Mouse (Mus musculus) large intestine, adult 2 months (tissue): ENCODE data around the gene P2ry6. TPM values are rescaled to one million over a fixed set of nuclear protein-coding genes. Genes with fewer than 3 reads are reported as not detected.

Experiments used
- DNase-seq: peaks from one replicate; pipeline ENCODE4 v3.0.0-alpha.2; 2012; ENCODE audit warnings: low read depth, low spot score
- WGBS: fragments of 180-500 bp; shearing (Covaris S2); methylation state at CpG from one replicate; pipeline ENCODE4 v1.1.7; 2018; 5-methylcytosine and 5-hydroxymethylcytosine counted together
- polyA plus RNA-seq: library from polyadenylated mRNA; depleted of rRNA; stranded (reverse); fragments of >200 nt; gene quantifications from 2 replicates; pipeline ENCODE4 v1.2.3, GENCODE M21; 2012

P2ry6 gene
- polyA plus RNA-seq, 1 experiment = 29.1 TPM

DNA sequence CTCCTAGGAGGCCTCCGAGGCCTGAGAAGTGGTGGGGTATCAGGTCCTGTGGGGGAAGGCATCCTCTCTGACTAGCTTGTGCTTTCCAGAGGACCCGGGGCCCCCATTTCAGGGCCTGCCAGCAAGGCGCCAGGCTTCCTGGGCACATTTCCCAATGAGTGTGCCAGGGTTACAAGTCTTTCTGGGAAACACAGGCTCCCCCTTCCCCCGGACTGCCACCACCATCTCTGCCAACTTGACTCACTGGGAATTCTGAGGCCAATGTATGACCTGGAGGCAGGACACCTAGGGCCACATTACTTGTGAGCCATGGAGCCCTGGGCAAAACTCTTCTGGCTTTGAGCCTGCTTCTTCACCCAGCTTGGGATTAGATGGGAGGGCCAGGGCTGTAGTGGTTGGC lies 51.5 kb downstream of the P2ry6 start:
- WGBS = 72% methylated on average over 4 of the region's 4 CpGs
- no peak for DNase-seq

DNA sequence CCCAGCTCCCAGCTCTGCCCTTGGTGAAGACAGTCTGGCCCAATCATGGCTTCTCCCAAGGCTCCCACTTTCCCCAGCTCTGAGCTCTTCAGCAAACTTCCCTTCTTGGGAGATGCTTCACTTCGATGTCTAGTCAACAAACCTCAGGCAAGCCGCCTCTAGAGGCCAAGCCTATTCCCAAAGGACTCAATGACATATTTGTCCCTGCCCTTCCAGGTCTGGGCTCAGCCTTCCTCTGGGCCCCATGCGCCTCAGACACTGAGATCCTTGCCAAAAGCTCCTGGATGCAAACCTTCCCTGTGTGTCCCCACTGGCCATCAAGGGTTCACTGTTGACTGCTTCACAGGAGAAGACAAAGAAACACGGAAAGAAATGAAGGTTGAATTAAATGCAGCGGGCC lies 53.2 kb downstream of the P2ry6 start:
- no peak for DNase-seq
- WGBS = 86% methylated on average over 5 of the region's 5 CpGs

DNA sequence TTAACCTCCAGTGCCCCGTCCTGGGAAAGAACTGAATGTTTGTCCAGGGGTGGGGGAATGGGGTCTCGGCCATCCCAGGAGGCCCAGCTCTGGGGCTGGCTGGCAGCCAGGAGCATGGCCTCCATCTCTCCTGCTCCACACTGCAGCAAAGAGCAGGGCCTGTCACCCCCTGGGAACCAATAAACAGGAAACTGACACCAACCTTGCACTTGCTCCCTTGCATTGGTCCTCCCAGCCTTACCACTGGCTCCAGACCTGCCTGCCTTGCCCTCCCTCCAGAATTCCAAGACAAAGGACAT lies 54.7 kb downstream of the P2ry6 start:
- 43% methylated on average over 2 of the region's 2 CpGs for WGBS
- DNase-seq = no peak

DNA sequence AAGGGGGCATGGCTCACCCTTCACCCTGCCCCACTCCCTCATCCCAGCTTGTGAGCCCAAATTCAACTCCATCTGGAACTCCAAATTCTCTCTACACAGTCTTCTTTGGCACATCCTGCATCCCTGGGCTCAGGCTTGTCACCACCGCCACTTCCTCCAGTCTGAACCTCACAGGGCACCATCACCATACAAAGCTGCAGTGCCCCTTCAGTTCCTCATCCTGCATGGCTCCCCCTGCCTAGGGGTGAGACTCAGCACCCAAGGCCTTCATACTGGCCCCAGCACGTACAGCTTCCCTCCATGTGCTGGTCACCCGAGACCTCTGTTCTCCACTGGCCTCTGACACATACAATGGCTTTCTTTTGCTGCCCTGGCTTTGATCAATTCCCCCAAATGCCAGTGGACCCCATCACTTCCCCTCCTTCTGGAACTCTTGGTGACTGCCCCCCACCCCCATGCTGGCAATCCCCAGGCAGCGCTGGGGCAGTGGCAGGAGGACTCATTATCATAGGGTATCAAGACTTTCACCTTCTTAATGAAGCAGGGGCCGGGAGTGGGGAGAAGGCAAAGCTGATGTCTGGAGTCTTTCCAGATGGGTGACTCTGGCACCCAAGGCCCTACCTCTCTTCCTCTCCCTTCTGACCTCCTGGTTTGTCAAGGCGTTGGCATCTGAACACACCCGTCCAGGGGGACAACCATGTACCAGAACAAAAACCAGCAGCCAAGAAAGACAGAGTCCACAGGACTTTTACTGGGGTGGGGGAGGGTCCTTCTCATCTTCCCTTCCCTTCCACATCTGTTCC lies 55.2 kb downstream of the P2ry6 start:
- no peak for DNase-seq
- WGBS = 61% methylated on average over 7 of the region's 7 CpGs

DNA sequence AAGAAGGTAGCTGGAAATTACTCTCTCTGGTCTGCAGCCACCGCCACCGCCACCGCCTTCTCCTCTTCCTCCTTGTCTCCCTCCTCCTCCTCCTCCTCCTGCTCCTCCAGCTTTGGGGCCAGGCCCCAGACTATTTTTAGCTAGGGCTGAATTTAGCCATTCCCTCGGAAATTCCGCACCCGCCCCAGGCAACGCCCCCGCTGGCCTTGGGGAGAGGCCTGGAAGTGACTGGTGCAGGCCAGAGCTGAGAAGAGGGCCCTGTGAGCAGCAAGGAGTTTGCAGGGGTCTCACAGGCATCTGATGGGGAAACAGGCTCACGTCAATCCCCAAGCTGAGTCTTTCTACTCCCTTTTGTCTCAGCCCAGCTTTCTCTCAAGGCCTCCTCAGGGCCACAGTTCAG lies 56.3 kb downstream of the P2ry6 start:
- DNase-seq = no peak
- 61% methylated on average over 9 of the region's 9 CpGs for WGBS

DNA sequence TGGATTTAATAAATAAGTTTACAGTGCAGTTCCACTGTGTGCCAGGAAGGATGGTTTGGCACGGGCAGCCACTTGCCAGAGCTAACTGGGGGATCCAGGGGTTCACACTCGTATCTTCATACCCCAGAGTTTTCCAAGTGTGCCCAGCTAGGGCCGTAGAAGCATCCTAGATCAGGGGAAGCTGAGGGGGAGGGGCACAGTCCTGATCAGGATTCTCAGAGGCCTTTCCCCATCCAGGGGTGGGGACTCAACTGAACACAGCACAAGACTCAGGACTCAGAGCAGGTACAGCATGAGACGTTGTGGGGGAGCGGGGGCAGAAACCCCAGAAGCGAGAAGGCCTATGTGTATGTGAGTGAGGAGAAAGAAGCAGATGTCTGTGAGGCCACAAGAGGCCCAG lies 56.7 kb downstream of the P2ry6 start:
- 72% methylated on average over 6 of the region's 6 CpGs for WGBS
- no peak for DNase-seq

DNA sequence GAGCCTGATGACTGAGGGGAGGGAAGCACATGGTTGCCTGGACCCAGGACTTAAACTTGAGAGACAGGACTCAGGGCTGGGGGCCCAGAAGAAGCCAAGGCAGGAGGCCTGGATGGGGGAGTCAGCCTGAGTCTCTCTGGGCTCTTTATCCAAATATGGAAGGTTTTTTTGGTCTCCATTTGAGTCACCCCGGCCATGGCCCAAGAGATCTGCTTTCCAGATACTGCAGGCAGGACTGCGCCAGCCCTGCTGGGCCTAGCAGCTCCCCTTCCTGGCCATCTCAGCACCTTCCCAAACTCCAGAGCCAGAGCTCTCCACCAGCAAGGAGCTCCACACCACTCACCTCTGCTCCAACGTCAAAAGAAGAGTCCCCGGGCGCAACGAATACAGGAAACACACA lies 57.9 kb downstream of the P2ry6 start:
- DNase-seq = no peak
- 73% methylated on average over 6 of the region's 6 CpGs for WGBS

DNA sequence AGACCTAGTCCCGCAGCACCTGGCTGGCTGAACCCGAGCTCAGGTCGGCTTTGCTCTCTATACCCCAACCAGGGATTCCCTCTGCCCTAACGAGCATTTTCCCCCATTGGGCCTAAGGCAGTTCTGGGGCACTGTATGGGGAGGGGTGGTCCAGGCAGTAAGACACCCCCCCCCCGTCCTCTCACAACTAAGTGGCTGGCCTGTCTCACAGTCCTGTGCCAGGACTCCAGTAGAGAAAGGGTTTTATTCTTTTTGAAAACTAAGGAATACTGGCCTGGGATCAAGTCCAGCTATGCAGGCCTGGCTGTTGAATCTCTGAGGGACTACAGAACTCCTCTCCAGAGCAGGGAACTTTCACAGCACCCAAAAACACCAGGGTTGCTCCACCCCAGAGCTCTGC lies 59.2 kb downstream of the P2ry6 start:
- WGBS = 86% methylated on average over 5 of the region's 5 CpGs
- DNase-seq = no peak

DNA sequence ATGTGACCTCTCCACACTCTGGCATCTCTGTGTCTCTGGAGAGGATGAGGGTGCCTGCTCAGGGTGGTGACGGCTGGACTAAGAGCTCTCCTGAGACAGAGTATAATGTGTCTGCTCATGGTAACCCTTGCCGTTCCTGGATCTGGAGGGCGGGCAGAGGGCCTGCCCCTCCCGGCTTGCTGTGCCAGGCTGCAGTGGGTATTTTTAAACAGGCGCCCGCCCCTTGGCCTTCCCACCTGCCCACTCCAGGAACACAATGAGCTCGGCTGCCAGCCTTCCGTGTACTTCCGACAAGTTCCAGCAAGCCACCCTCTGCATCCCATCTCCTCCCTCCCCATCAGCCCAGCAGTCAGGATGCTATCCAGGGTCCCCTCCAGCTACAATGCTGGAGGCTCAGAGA lies 62.7 kb downstream of the P2ry6 start:
- no peak for DNase-seq
- 62% methylated on average over 9 of the region's 9 CpGs for WGBS

DNA sequence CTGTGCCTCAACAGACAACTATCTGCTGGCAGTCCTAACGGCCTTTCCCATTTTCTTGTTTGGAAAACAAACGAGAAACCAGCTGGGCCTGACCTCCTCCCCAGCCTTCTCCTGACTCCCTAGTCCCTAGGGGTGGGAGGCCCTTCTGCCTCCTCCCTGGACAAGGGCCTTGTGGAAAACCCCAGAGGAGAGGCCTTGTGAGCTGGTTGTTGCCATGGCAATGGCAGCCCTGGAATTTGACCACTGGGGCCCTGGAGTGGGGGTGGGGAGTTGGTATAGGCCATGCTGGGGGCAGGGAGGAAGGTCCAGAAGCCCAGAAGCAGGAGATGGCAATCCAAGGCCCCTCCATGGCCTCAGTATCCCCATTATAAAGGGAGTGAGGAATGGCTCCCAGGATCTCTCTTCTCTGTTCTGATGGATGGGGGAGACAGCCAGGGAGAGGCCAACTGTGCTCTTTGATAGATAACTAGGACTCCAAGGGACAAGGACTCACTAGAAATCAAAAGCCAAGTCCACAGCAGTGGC lies 63.1 kb downstream of the P2ry6 start:
- WGBS = 48% methylated on average over 2 of the region's 2 CpGs
- no peak for DNase-seq

DNA sequence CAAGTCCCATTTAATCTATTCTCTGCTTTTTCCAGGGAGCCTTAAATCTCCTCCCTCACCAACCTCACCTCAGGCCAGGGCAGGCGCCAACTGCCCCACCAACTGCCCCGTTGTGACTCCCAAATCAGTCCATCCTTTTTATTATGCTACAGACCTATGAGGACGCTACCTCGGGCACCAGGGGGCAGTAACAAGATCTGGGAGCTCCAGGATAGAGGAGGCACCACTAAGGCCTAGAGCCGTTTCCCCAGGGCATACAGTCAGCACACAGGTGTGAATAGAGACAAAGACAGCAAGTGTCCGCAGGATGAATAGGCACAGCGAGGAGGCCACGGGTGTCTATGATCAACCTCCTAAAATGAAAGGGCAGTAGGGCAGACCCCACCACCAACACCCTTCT lies 65.9 kb downstream of the P2ry6 start:
- WGBS = 50% methylated on average over 8 of the region's 8 CpGs
- DNase-seq = no peak

DNA sequence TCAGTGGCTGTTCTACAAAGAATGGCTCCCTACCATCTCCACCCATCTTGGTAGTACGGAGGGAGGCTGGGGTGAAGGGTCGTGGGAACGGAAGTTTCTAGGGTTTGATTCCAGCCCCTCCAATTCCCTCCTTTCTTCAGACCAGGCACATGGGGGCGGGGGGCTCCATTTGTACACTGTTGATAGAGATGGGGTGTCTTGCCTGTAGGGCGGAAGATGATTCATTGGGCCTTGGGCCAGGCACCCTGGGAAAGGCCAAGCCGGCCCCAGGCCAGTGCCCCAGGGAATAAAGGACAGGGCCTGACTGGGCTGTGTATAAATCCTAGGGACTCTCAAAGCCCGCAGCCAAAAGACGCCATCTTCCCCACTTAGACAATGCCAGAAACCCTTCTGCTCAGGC lies 66.4 kb downstream of the P2ry6 start:
- DNase-seq = no peak
- WGBS = 70% methylated on average over 8 of the region's 8 CpGs

DNA sequence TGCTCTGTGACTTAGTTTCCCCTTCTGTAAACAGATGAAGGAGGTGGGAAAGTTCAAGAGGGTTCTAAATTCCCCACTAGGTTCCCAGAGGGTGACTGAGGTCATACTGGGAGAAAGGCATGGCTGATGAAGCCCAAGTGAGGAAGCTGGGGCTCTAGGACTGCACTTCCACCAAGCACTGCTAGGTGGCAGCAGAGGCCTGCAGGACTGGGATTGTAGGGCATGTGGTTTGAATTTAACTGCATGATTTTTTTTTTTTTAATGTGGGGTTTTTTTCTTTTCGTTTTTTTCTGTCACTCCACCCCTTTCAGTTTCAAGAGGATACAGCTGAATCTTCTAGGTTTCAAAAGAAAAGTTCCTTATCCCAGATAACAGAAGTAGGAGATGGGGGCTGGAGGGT lies 67.2 kb downstream of the P2ry6 start:
- WGBS = 0% methylated on average over 1 of the region's 1 CpGs

DNA sequence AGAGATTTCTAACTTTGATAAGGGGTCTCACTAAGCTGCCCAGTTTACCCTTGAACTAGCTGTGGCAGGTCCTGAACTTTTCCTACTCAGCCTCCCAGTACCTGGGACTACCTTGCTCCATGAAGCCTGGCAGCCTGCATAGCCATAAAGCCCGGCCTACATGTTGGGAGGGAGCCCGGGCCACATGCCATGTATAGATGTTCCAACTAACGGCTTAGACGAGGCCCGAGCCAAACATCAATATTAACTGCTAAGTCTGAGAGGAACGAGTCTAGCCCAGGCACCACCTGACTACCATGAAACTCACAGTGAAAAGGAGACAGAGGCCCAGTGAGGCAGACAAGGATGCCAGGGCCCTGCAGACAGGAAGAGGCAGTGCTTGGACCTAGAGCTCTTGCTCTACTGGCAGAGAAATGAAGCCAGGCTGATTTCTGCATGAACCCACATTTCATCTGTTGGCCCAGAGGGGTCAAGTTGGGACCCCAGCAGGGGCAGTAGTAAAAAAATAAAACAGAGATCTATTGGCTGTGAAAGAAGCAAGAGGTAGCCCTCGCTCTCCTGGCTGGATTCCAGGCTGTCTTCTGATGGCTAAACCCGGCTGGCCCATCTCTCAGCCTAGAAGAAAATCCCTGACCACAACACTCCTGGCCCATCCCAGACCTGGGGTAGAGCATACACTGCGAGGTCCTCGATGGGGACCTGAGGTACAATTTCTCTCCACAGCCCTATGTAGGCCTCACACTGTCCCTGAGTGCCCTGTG lies 68.2 kb downstream of the P2ry6 start:
- DNase-seq = no peak
- WGBS = 69% methylated on average over 10 of the region's 10 CpGs

More for the DNA sequence above, 67.2 kb downstream of the P2ry6 start:
- peak; percentile 36 for DNase-seq

DNA sequence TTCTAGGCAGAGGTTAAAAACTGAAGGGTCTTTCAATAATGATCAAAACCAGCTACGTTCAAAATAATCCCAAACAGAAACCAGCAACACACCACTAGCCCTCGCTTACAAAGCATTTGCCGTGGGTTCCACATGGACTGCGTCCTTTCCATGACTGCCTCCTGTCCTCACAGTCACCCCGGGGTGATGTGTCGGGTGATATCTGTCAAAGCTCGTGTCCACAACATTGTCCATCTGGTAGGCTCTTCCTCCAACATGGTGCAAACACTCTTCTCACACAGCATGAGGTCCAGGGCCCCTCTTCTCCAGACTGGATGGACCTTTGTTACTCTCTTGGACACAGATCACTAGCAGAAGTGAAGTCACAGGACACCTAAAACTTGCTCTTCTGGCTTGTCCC lies 69.4 kb downstream of the P2ry6 start:
- DNase-seq = no peak
- 83% methylated on average over 7 of the region's 7 CpGs for WGBS

DNA sequence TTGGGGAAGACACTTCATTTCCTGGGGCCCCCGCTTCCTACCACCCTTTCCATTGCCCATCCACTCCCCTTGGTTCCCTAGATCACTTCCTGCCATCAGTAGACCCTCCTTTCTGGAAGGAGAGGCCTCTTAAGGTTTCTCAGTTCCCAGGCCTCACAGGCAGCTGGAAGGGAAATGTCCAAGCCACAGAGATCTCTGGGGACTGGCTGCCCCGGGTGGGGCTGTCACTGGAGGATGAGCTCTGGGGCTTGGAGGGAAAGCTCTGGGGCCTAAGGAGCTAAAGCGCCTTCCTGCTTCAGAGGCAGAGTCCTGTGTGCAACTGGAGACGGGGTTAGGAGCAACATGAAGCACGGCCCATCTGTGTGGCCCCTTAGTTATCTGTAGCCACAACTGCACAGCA lies 69.8 kb downstream of the P2ry6 start:
- no peak for DNase-seq
- 82% methylated on average over 5 of the region's 5 CpGs for WGBS

DNA sequence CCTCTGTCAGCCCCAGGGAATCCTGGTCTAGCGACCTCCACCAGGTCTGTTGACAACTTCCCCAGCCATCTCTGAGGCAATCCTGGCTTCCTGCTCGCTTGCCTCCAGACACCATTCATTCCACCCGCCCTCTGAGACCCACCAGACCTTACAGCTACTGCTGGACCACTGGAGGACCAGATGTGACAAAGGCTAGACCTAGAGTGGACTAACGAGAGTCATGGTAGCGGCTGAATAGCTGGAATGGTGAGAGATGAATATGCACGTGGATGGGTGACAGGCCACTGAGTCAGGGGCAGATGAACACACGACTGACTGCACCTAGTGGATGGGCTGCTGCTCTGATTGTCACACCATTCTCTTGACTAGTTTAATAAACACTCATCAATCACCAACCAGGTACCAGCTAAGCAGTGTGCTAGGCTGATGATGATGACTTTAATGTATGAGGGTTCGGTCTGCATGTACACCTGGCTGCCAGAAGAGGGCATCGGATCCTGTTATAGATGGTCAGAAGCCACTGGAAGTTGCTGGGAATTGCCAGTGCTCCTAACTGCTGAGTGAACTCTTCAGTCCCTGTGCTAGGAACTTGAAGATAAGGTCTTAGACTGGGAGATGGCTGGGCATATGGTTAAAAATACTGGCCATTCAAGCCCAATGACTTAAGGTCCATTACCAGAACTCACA lies 71.9 kb downstream of the P2ry6 start:
- WGBS = 79% methylated on average over 9 of the region's 9 CpGs

DNA sequence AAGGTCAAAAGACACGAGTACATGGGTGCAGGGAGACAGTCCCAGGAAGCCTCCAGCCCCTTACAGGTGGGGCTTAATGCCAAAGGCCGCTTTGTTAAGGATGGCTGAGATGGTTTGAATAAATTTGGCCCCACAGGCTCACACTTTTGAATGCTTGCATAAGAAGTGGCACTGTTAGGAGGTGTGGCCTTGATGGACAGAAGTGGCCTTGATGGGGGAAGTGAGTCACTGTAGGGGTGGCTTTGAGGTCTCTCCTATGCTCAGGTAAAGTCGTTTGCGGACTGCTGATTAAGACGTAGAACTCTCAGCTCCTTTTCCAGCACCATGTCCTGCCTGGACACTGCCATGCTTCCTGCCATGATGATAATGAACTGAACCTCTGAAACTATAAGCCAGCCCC lies 76.6 kb downstream of the P2ry6 start:
- DNase-seq = no peak
- 79% methylated on average over 5 of the region's 5 CpGs for WGBS

More for the DNA sequence above, 71.9 kb downstream of the P2ry6 start:
- DNase-seq = no peak

DNA sequence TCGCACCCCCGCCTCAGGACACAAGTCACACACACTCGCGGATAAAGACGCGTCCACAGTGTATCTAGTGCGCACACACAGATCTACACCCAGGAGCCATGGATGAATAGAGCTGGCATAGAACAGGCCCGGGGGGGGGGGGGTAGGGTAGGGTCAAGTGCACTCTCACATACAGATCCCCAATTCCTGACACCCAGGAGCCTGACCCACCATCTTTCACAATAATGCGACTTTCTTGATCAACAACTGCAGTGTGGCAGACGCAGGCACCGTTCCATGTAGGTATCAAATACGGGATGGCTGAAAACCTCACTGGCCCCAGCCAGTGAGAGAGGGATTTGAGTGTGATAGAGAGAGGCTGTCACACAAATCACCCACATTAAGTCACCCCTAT lies 79.6 kb downstream of the P2ry6 start:
- no peak for DNase-seq
- 14% methylated on average over 12 of the region's 12 CpGs for WGBS

DNA sequence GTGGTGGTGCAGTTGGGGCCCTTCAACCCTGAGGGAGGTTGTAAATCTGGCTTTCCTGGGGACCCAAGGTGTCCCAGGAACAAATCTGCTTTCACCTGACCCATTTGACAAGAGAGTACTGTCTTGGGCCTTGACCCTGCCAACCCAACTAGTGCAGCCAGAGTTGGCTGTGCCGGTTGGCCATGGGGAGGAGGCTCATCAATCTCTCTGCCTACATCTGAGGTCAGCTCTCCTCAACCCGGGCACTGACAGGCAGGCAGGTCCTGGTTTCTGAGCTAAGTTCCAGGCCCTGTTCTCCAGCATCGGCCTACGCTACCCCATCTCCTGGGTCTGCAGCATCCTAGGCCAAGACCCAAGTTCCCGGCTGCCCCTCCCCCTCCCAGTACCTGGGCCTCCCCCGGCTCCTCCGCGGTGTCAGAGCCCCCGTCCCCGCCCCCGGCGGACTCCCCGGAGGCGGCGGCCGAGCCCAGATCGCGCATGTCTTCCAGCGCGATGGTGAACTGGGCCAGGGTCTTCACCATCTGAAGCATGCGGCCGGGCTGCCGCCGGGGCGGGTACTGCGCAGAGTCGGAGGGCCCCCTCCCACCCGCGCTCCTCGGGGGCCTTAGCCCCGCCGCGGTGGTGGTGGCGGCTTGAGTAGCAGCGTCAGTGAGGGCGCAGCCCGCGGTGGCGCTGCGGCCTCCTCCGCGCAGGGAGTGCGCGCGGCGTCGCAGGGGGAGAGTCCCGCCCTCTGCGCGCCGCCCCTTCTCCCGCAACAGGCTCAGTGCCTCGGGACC lies 80.2 kb downstream of the P2ry6 start:
- DNase-seq = no peak
- WGBS = 12% methylated on average over 53 of the region's 53 CpGs
